Mouse (Mus musculus): ENCODE results near the gene Adat3. TPM values are rescaled to one million over a fixed set of nuclear protein-coding genes. Genes with fewer than 3 reads are reported as not detected.

The Adat3 gene
- polyA plus RNA-seq, 1 experiment from 2014 or later = 2.1 TPM

DNA sequence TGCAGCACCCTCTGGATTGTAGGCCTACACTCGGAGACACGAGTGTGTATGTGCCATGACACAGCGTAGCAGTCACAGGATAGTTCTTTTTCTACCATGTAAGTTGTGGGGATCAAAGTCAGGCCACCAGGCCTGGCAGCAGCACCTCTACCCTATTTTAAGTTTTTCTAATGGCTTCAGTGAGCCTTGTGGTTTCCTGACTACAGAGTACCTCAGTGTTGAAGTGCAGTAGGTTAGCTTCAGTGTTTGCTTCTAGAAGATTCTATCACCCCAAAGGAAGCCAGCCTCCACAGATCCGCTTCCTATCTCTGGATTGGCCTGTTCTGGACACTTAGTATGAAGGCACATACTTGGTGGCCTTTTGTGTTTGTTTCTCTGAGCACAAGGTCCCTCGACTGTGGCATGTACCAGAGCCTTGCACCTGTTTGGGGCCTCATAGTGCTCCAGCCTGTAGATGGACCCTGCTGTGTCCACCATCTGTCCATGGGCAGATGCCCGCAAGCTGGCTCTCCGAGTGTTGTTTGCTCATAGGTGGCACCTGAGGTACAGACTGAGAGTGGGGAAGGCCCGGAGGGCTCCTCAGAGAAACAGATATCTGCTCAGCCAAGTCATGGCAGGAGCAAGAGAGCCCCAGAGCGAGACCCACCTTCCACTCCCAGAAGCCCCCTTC is 7.6 kb downstream of the Adat3 start:
- H3K4me2 ChIP-seq (ENCODE audit: low read depth, low read length) = no peak overlapping the region
- peaks cover 48% of the 10 kb centered on the region for H3K36me3 ChIP-seq (replicated peaks; ENCODE audit: insufficient read depth, low read length)
- peak overlapping the region; percentile 16; the same call in 1 of the 2 replicates for H3K27ac ChIP-seq (ENCODE audit: low read depth)
- no peak overlapping the region for H3K9ac ChIP-seq (replicated peaks)
- H3K27me3 ChIP-seq (ENCODE audit: insufficient read depth, low read length) = no peaks in the 10 kb centered on the region
- 75% methylated on average over 9 of the region's 9 CpGs for WGBS (ENCODE audit: insufficient replicate concordance)
- H3K9me3 ChIP-seq (ENCODE audit: low read length) = no peaks in the 10 kb centered on the region
- TF ChIP-seq CTCF (IDR thresholded peaks at IDR 0.05; ENCODE audit: low read depth) = no peak
- no peak for TF ChIP-seq EP300 (IDR thresholded peaks at IDR 0.05; ENCODE audit: low read depth)
- peaks cover 3% of the 10 kb centered on the region; the same call in 1 of the 2 replicates for H3K4me1 ChIP-seq (ENCODE audit: insufficient read depth)
- ATAC-seq (no peak), DNase-seq (no peak)
- H3K4me3 ChIP-seq (ENCODE audit: low read depth, low read length) = no peak overlapping the region

DNA sequence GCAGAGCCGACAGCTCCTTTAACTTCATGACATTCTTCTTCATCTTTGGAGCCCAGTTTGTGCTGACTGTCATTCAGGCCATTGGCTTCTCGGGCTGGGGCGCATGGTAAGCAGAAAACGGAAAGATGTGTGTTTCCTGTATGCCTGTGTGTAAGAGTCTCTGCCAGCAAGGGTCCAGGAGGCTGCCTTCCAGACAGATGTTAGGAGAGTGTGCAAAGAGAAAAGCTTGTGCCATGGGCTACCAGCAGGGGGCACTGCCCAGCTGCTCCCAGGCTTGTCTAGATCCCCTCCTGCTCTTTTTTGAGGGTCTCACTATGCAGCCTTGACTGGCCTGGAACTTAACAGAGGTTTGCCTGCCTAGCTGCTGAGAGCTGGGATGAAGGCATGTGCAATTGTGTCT is 8.3 kb downstream of the Adat3 start:
- Histone ChIP-seq H3K27me3 (ENCODE audit: insufficient read depth, low read length) (no peaks in the 10 kb centered on the region), H3K9me3 (ENCODE audit: low read length) (no peaks in the 10 kb centered on the region), H3K27ac (ENCODE audit: low read depth) (peak overlapping the region; percentile 16; the same call in 1 of the 2 replicates), H3K36me3 (replicated peaks; ENCODE audit: insufficient read depth, low read length) (peaks cover 54% of the 10 kb centered on the region), H3K9ac (replicated peaks) (no peak overlapping the region), H3K4me3 (ENCODE audit: low read depth, low read length) (no peak overlapping the region), H3K4me1 (ENCODE audit: insufficient read depth) (peaks cover 3% of the 10 kb centered on the region; the same call in 1 of the 2 replicates), H3K4me2 (ENCODE audit: low read depth, low read length) (no peak overlapping the region)
- TF ChIP-seq EP300 (IDR thresholded peaks at IDR 0.05; ENCODE audit: low read depth) (no peak), CTCF (IDR thresholded peaks at IDR 0.05; ENCODE audit: low read depth) (peak; percentile 88)
- ATAC-seq = peak; percentile 58
- DNase-seq = peak; percentile 75
- 39% methylated on average over 4 of the region's 4 CpGs for WGBS (ENCODE audit: insufficient replicate concordance)

GRCm38 (mm10) chr10:80611905-80612304 is 9.2 kb downstream of the Adat3 start:
- no peak overlapping the region for H3K4me2 ChIP-seq (ENCODE audit: low read depth, low read length)
- no peak overlapping the region for H3K4me3 ChIP-seq (ENCODE audit: low read depth, low read length)
- WGBS (ENCODE audit: insufficient replicate concordance) = 74% methylated on average over 3 of the region's 3 CpGs
- peaks cover 3% of the 10 kb centered on the region; the same call in 1 of the 2 replicates for H3K4me1 ChIP-seq (ENCODE audit: insufficient read depth)
- no peaks in the 10 kb centered on the region for H3K27me3 ChIP-seq (ENCODE audit: insufficient read depth, low read length)
- peaks cover 47% of the 10 kb centered on the region for H3K36me3 ChIP-seq (replicated peaks; ENCODE audit: insufficient read depth, low read length)
- peak overlapping the region; percentile 35; the same call in 1 of the 2 replicates for H3K27ac ChIP-seq (ENCODE audit: low read depth)
- DNase-seq = no peak
- H3K9me3 ChIP-seq (ENCODE audit: low read length) = no peaks in the 10 kb centered on the region
- no peak for TF ChIP-seq CTCF (IDR thresholded peaks at IDR 0.05; ENCODE audit: low read depth)
- TF ChIP-seq EP300 (IDR thresholded peaks at IDR 0.05; ENCODE audit: low read depth) = no peak
- no peak for ATAC-seq
- H3K9ac ChIP-seq (replicated peaks) = no peak overlapping the region

- H3K9me3 ChIP-seq (ENCODE audit: low read length) = no peaks in the 10 kb centered on the region
- no peak overlapping the region for H3K9ac ChIP-seq (replicated peaks)
- TF ChIP-seq CTCF (IDR thresholded peaks at IDR 0.05; ENCODE audit: low read depth) (0 out of 2 replicates have a peak, but pooled peaks have one; percentile 10), EP300 (IDR thresholded peaks at IDR 0.05; ENCODE audit: low read depth) (no peak)
- no peak overlapping the region for H3K4me2 ChIP-seq (ENCODE audit: low read depth, low read length)
- peaks cover 6% of the 10 kb centered on the region; the same call in 1 of the 2 replicates for H3K4me1 ChIP-seq (ENCODE audit: insufficient read depth)
- 82% methylated on average over 3 of the region's 3 CpGs for WGBS (ENCODE audit: insufficient replicate concordance)
- H3K4me3 ChIP-seq (ENCODE audit: low read depth, low read length) = no peak overlapping the region
- ATAC-seq = no peak
- H3K36me3 ChIP-seq (replicated peaks; ENCODE audit: insufficient read depth, low read length) = peaks cover 29% of the 10 kb centered on the region
- no peak overlapping the region for H3K27ac ChIP-seq (ENCODE audit: low read depth)
- no peaks in the 10 kb centered on the region for H3K27me3 ChIP-seq (ENCODE audit: insufficient read depth, low read length)
- DNase-seq = no peak
Measured at GRCm38 (mm10) chr10:80613821-80614220, 11.1 kb downstream of the Adat3 start.

DNA sequence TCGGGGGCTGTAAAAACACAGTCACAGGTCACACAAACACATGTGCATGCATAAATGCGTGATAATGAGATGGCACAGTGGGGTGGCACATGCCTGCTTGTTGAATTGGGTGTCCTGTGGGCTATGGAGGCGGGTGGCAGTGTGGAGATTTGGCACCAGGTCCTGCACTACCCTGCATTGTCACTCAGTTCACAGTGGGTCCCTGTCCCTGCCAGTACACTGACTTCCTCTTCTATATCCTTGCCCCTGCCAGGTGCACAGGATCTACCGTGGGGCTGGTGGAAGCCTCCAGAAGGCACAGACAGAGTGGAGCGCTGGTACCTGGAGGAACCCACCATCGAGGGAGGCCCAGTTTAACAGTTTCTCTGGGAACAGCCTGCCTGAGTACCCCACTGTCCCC is 11.7 kb downstream of the Adat3 start:
- Histone ChIP-seq H3K4me3 (ENCODE audit: low read depth, low read length) (no peak overlapping the region), H3K9me3 (ENCODE audit: low read length) (no peaks in the 10 kb centered on the region), H3K27ac (ENCODE audit: low read depth) (no peak overlapping the region), H3K36me3 (replicated peaks; ENCODE audit: insufficient read depth, low read length) (peaks cover 24% of the 10 kb centered on the region), H3K27me3 (ENCODE audit: insufficient read depth, low read length) (no peaks in the 10 kb centered on the region), H3K9ac (replicated peaks) (no peak overlapping the region), H3K4me2 (ENCODE audit: low read depth, low read length) (no peak overlapping the region), H3K4me1 (ENCODE audit: insufficient read depth) (peaks cover 6% of the 10 kb centered on the region; the same call in 1 of the 2 replicates)
- 75% methylated on average over 6 of the region's 6 CpGs for WGBS (ENCODE audit: insufficient replicate concordance)
- ATAC-seq (no peak), DNase-seq (no peak)
- no peak for TF ChIP-seq CTCF (IDR thresholded peaks at IDR 0.05; ENCODE audit: low read depth)
- TF ChIP-seq EP300 (IDR thresholded peaks at IDR 0.05; ENCODE audit: low read depth) = no peak

DNA sequence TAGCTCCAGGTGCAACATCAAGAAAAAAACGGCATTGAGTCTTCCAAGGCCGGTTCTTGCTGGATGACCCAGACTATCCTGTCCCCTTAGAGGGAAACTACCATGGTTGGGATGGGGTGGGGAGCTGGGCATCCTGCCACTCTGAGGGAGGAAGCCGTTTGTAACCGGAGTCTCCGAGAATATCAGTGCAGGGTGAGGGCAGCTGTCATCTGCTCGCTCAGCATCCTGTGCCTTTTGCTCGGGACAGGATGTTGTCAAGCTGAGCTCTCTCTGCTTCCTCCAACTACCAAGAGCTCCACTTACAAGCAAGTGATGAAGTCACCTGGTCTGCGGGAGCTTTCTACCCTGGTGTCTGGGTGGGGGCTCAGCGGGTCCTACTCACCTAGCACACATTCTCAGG is 15.5 kb downstream of the Adat3 start:
- ATAC-seq (no peak), DNase-seq (no peak)
- 44% methylated on average over 9 of the region's 9 CpGs for WGBS (ENCODE audit: insufficient replicate concordance)
- Histone ChIP-seq H3K4me2 (ENCODE audit: low read depth, low read length) (no peak overlapping the region), H3K27me3 (ENCODE audit: insufficient read depth, low read length) (no peaks in the 10 kb centered on the region), H3K27ac (ENCODE audit: low read depth) (peak overlapping the region; percentile 60), H3K36me3 (replicated peaks; ENCODE audit: insufficient read depth, low read length) (peaks cover 18% of the 10 kb centered on the region), H3K9ac (replicated peaks) (no peak overlapping the region), H3K4me1 (ENCODE audit: insufficient read depth) (peaks cover 12% of the 10 kb centered on the region; the same call in 1 of the 2 replicates), H3K4me3 (ENCODE audit: low read depth, low read length) (no peak overlapping the region), H3K9me3 (ENCODE audit: low read length) (no peaks in the 10 kb centered on the region)
- TF ChIP-seq CTCF (IDR thresholded peaks at IDR 0.05; ENCODE audit: low read depth) (no peak), EP300 (IDR thresholded peaks at IDR 0.05; ENCODE audit: low read depth) (no peak)

All from liver, postnatal 0 days (tissue).